Mouse (Mus musculus): ENCODE data around the gene Edc4. TPM values are rescaled to one million over a fixed set of nuclear protein-coding genes. Genes with fewer than 3 reads are reported as not detected.
A peak's percentile ranks its signal among the peaks of the same experiment; 100 is the strongest.

Gene Edc4
- polyA plus RNA-seq, 1 experiment from 2014 or later, result 17.4 TPM

- Histone ChIP-seq H3K27me3 (ENCODE audit: control insufficient read depth, insufficient read depth, low read depth, low read length) (no peaks in the 10 kb centered on the region), H3K4me2 (ENCODE audit: low read depth, low read length) (no peak overlapping the region), H3K9ac (ENCODE audit: low read depth, low read length) (no peak overlapping the region), H3K9me3 (replicated peaks; ENCODE audit: control insufficient read depth, low read length) (no peaks in the 10 kb centered on the region), H3K36me3 (ENCODE audit: control insufficient read depth, insufficient read depth) (no peaks in the 10 kb centered on the region), H3K27ac (ENCODE audit: low read length) (no peak overlapping the region), H3K4me3 (ENCODE audit: low read depth, low read length) (no peak overlapping the region), H3K4me1 (ENCODE audit: control insufficient read depth, low read depth, low read length) (peaks cover 16% of the 10 kb centered on the region)
- ATAC-seq (ENCODE audit: low read depth), result no peak
- 65% methylated on average over 9 of the region's 9 CpGs for WGBS (ENCODE audit: insufficient replicate concordance)
Measured at GRCm38 (mm10) chr8:105897801-105898480, 17.3 kb downstream of the Edc4 start.

GRCm38 (mm10) chr8:105900180-105900940 is 19.7 kb downstream of the Edc4 start, which contains the start of gene Pskh1:
Gene Pskh1 (plus strand): TSS chr8:105900441.
- Histone ChIP-seq H3K9ac (ENCODE audit: low read depth, low read length) (peak within 1 kb of the TSS; percentile 99), H3K4me1 (ENCODE audit: control insufficient read depth, low read depth, low read length) (peaks cover 16% of the 10 kb centered on the region), H3K4me2 (ENCODE audit: low read depth, low read length) (peak within 1 kb of the TSS; percentile 80), H3K9me3 (replicated peaks; ENCODE audit: control insufficient read depth, low read length) (no peaks in the 10 kb centered on the region), H3K27me3 (ENCODE audit: control insufficient read depth, insufficient read depth, low read depth, low read length) (no peaks in the 10 kb centered on the region), H3K4me3 (ENCODE audit: low read depth, low read length) (peak within 1 kb of the TSS; percentile 91), H3K27ac (ENCODE audit: low read length) (peak within 1 kb of the TSS; percentile 95), H3K36me3 (ENCODE audit: control insufficient read depth, insufficient read depth) (no peaks in the 10 kb centered on the region)
- peak; percentile 92 for ATAC-seq (ENCODE audit: low read depth)
- under 1% methylated on average over 65 of the region's 68 CpGs for WGBS (ENCODE audit: insufficient replicate concordance)

- Histone ChIP-seq H3K9ac (ENCODE audit: low read depth, low read length) (peak overlapping the region; percentile 99), H3K36me3 (ENCODE audit: control insufficient read depth, insufficient read depth) (no peaks in the 10 kb centered on the region), H3K27me3 (ENCODE audit: control insufficient read depth, insufficient read depth, low read depth, low read length) (no peaks in the 10 kb centered on the region), H3K4me3 (ENCODE audit: low read depth, low read length) (peak overlapping the region; percentile 91), H3K4me2 (ENCODE audit: low read depth, low read length) (peak overlapping the region; percentile 80), H3K4me1 (ENCODE audit: control insufficient read depth, low read depth, low read length) (peaks cover 16% of the 10 kb centered on the region), H3K9me3 (replicated peaks; ENCODE audit: control insufficient read depth, low read length) (no peaks in the 10 kb centered on the region), H3K27ac (ENCODE audit: low read length) (peak overlapping the region; percentile 95)
- peak; percentile 42 for ATAC-seq (ENCODE audit: low read depth)
- 12% methylated on average over 16 of the region's 16 CpGs for WGBS (ENCODE audit: insufficient replicate concordance)
Measured at GRCm38 (mm10) chr8:105900941-105901616, 20.4 kb downstream of the Edc4 start.

- Histone ChIP-seq H3K4me3 (ENCODE audit: low read depth, low read length) (no peak overlapping the region), H3K4me2 (ENCODE audit: low read depth, low read length) (no peak overlapping the region), H3K4me1 (ENCODE audit: control insufficient read depth, low read depth, low read length) (no peaks in the 10 kb centered on the region), H3K9ac (ENCODE audit: low read depth, low read length) (no peak overlapping the region), H3K27ac (ENCODE audit: low read length) (no peak overlapping the region), H3K27me3 (ENCODE audit: control insufficient read depth, insufficient read depth, low read depth, low read length) (no peaks in the 10 kb centered on the region), H3K9me3 (replicated peaks; ENCODE audit: control insufficient read depth, low read length) (no peaks in the 10 kb centered on the region), H3K36me3 (ENCODE audit: control insufficient read depth, insufficient read depth) (no peaks in the 10 kb centered on the region; the same call in 1 of the 2 replicates)
- WGBS (ENCODE audit: insufficient replicate concordance), result 67% methylated on average over 3 of the region's 3 CpGs
- no peak for ATAC-seq (ENCODE audit: low read depth)
Measured at GRCm38 (mm10) chr8:105919390-105919789, 38.7 kb downstream of the Edc4 start.

GRCm38 (mm10) chr8:105925123-105925522 is 44.4 kb downstream of the Edc4 start:
- Histone ChIP-seq H3K4me3 (ENCODE audit: low read depth, low read length) (no peak overlapping the region), H3K9ac (ENCODE audit: low read depth, low read length) (no peak overlapping the region), H3K4me2 (ENCODE audit: low read depth, low read length) (no peak overlapping the region), H3K4me1 (ENCODE audit: control insufficient read depth, low read depth, low read length) (no peaks in the 10 kb centered on the region), H3K9me3 (replicated peaks; ENCODE audit: control insufficient read depth, low read length) (no peaks in the 10 kb centered on the region), H3K27ac (ENCODE audit: low read length) (no peak overlapping the region), H3K27me3 (ENCODE audit: control insufficient read depth, insufficient read depth, low read depth, low read length) (no peaks in the 10 kb centered on the region), H3K36me3 (ENCODE audit: control insufficient read depth, insufficient read depth) (0 out of 2 replicates have a peak, but pooled peaks cover 2% of the 10 kb centered on the region)
- 68% methylated on average over 3 of the region's 3 CpGs for WGBS (ENCODE audit: insufficient replicate concordance)
- ATAC-seq (ENCODE audit: low read depth), result no peak

GRCm38 (mm10) chr8:105930602-105931001 is 49.9 kb downstream of the Edc4 start:
- H3K4me1 ChIP-seq (ENCODE audit: control insufficient read depth, low read depth, low read length), result peaks cover 8% of the 10 kb centered on the region
- WGBS (ENCODE audit: insufficient replicate concordance), result 19% methylated on average over 8 of the region's 8 CpGs
- H3K4me2 ChIP-seq (ENCODE audit: low read depth, low read length), result no peak overlapping the region
- no peak overlapping the region for H3K27ac ChIP-seq (ENCODE audit: low read length)
- no peaks in the 10 kb centered on the region for H3K27me3 ChIP-seq (ENCODE audit: control insufficient read depth, insufficient read depth, low read depth, low read length)
- H3K9me3 ChIP-seq (replicated peaks; ENCODE audit: control insufficient read depth, low read length), result no peaks in the 10 kb centered on the region
- ATAC-seq (ENCODE audit: low read depth), result peak; percentile 37; the same call in 1 of the 2 replicates
- H3K9ac ChIP-seq (ENCODE audit: low read depth, low read length), result no peak overlapping the region
- no peak overlapping the region for H3K4me3 ChIP-seq (ENCODE audit: low read depth, low read length)
- 0 out of 2 replicates have a peak, but pooled peaks cover 2% of the 10 kb centered on the region for H3K36me3 ChIP-seq (ENCODE audit: control insufficient read depth, insufficient read depth)

GRCm38 (mm10) chr8:105931271-105931670 is 50.6 kb downstream of the Edc4 start:
- no peak overlapping the region for H3K27ac ChIP-seq (ENCODE audit: low read length)
- H3K4me2 ChIP-seq (ENCODE audit: low read depth, low read length), result no peak overlapping the region
- H3K4me1 ChIP-seq (ENCODE audit: control insufficient read depth, low read depth, low read length), result peaks cover 15% of the 10 kb centered on the region
- no peak for ATAC-seq (ENCODE audit: low read depth)
- no peaks in the 10 kb centered on the region for H3K9me3 ChIP-seq (replicated peaks; ENCODE audit: control insufficient read depth, low read length)
- H3K36me3 ChIP-seq (ENCODE audit: control insufficient read depth, insufficient read depth), result 0 out of 2 replicates have a peak, but pooled peaks cover 2% of the 10 kb centered on the region
- no peak overlapping the region for H3K9ac ChIP-seq (ENCODE audit: low read depth, low read length)
- WGBS (ENCODE audit: insufficient replicate concordance), result 79% methylated on average over 3 of the region's 3 CpGs
- H3K4me3 ChIP-seq (ENCODE audit: low read depth, low read length), result no peak overlapping the region
- no peaks in the 10 kb centered on the region for H3K27me3 ChIP-seq (ENCODE audit: control insufficient read depth, insufficient read depth, low read depth, low read length)

GRCm38 (mm10) chr8:105932525-105932924 is 51.8 kb downstream of the Edc4 start:
- ATAC-seq (ENCODE audit: low read depth), result no peak
- no peak overlapping the region for H3K4me2 ChIP-seq (ENCODE audit: low read depth, low read length)
- H3K27ac ChIP-seq (ENCODE audit: low read length), result no peak overlapping the region
- 79% methylated on average over 11 of the region's 11 CpGs for WGBS (ENCODE audit: insufficient replicate concordance)
- no peak overlapping the region for H3K4me3 ChIP-seq (ENCODE audit: low read depth, low read length)
- 0 out of 2 replicates have a peak, but pooled peaks cover 2% of the 10 kb centered on the region for H3K36me3 ChIP-seq (ENCODE audit: control insufficient read depth, insufficient read depth)
- peaks cover 20% of the 10 kb centered on the region for H3K4me1 ChIP-seq (ENCODE audit: control insufficient read depth, low read depth, low read length)
- no peaks in the 10 kb centered on the region for H3K27me3 ChIP-seq (ENCODE audit: control insufficient read depth, insufficient read depth, low read depth, low read length)
- H3K9me3 ChIP-seq (replicated peaks; ENCODE audit: control insufficient read depth, low read length), result no peaks in the 10 kb centered on the region
- H3K9ac ChIP-seq (ENCODE audit: low read depth, low read length), result no peak overlapping the region
